Mouse (Mus musculus) forebrain, embryonic 10.5 days (tissue): ENCODE results near the gene Tra2a. TPM values are rescaled to one million over a fixed set of nuclear protein-coding genes. Genes with fewer than 3 reads are reported as not detected.
"Not testable (repeated sequence)": the region's sequence is repeated elsewhere in the genome, so short reads cannot be mapped to it uniquely, and the experiment has no call there.

Experiments used
- DNase-seq: peaks from one replicate; pipeline ENCODE4 v3.0.0-alpha.2; 2017; ENCODE audit warnings: low spot score; ENCODE audit errors: extremely low spot score
- H3K27ac ChIP-seq: fragments of 300-500 bp; sonication (generic); 2 replicates; pipeline ENCODE4 v1.5.1; 2016; ENCODE audit warnings: mild to moderate bottlenecking
- H3K27me3 ChIP-seq: fragments of 300-500 bp; sonication (generic); 2 replicates; pipeline ENCODE4 v1.6.1; 2016; ENCODE audit warnings: mild to moderate bottlenecking; ENCODE audit not compliant: poor library complexity, severe bottlenecking
- H3K36me3 ChIP-seq: fragments of 300-500 bp; sonication (generic); replicated peaks from 2 replicates; pipeline ENCODE4 v1.6.1; 2016; ENCODE audit warnings: mild to moderate bottlenecking, moderate library complexity
- H3K4me1 ChIP-seq: fragments of 300-500 bp; sonication (generic); 2 replicates; pipeline ENCODE4 v1.6.1; 2016
- H3K4me3 ChIP-seq: fragments of 300-500 bp; sonication (generic); 2 replicates; pipeline ENCODE4 v1.5.1; 2016; ENCODE audit warnings: mild to moderate bottlenecking, moderate library complexity
- H3K9me3 ChIP-seq: fragments of 300-500 bp; sonication (generic); 2 replicates; pipeline ENCODE4 v1.6.1; 2016; ENCODE audit warnings: mild to moderate bottlenecking, moderate library complexity
- WGBS: fragments of 180-500 bp; shearing (Covaris S2); methylation state at CpG from one replicate; pipeline ENCODE4 v1.1.7; 2016; 5-methylcytosine and 5-hydroxymethylcytosine counted together
- polyA plus RNA-seq: library from polyadenylated mRNA; unstranded; fragments of >200 nt; fragmentation: Nextera tagmentation; extraction: Ambion mirVana; gene quantifications from 2 replicates; pipeline ENCODE4 v1.2.1, GENCODE M21; 2016

Gene Tra2a
- 126 and 127 TPM in 2 replicates for polyA plus RNA-seq

- Histone ChIP-seq H3K4me1 (peaks cover 32% of the 10 kb centered on the region), H3K36me3 (peaks cover 10% of the 10 kb centered on the region), H3K27ac (peak within 1 kb of the TSS; percentile 99), H3K27me3 (no peaks in the 10 kb centered on the region), H3K9me3 (no peaks in the 10 kb centered on the region), H3K4me3 (peak within 1 kb of the TSS; percentile 82)
- under 1% methylated on average over 39 of the region's 39 CpGs for WGBS
- DNase-seq: peak; percentile 98
Observed at GRCm38 (mm10) chr6:49263847-49264243, at the start of gene Tra2a. Tra2a (minus strand) TSS chr6:49264033.

- no peak for DNase-seq
- no peaks in the 10 kb centered on the region for H3K4me1 ChIP-seq
- no peaks in the 10 kb centered on the region for H3K27me3 ChIP-seq
- no peaks in the 10 kb centered on the region for H3K9me3 ChIP-seq
- H3K4me3 ChIP-seq: no peak overlapping the region
- H3K36me3 ChIP-seq: no peaks in the 10 kb centered on the region
- no peak overlapping the region for H3K27ac ChIP-seq
Observed at GRCm38 (mm10) chr6:49298286-49298685, 34.5 kb upstream of the Tra2a start.

- no peak for DNase-seq
- Histone ChIP-seq H3K36me3 (no peaks in the 10 kb centered on the region), H3K27me3 (no peaks in the 10 kb centered on the region), H3K4me1 (no peaks in the 10 kb centered on the region), H3K27ac (no peak overlapping the region), H3K4me3 (no peak overlapping the region), H3K9me3 (no peaks in the 10 kb centered on the region)
- WGBS: 93% methylated on average over 1 of the region's 1 CpGs
Observed at GRCm38 (mm10) chr6:49282122-49282521, 18.3 kb upstream of the Tra2a start.

- no peaks in the 10 kb centered on the region for H3K27me3 ChIP-seq
- H3K27ac ChIP-seq: no peak overlapping the region
- H3K4me1 ChIP-seq: no peaks in the 10 kb centered on the region
- 62% methylated on average over 1 of the region's 1 CpGs for WGBS
- H3K4me3 ChIP-seq: no peak overlapping the region
- no peak for DNase-seq
- no peaks in the 10 kb centered on the region for H3K9me3 ChIP-seq
- H3K36me3 ChIP-seq: no peaks in the 10 kb centered on the region
Observed at GRCm38 (mm10) chr6:49280942-49281341, 17.1 kb upstream of the Tra2a start.

- H3K4me3 ChIP-seq: no peak overlapping the region
- H3K9me3 ChIP-seq: peaks cover 2% of the 10 kb centered on the region; the same call in 1 of the 2 replicates
- no peaks in the 10 kb centered on the region; the same call in 1 of the 2 replicates for H3K27me3 ChIP-seq
- H3K27ac ChIP-seq: no peak overlapping the region
- WGBS: 95% methylated on average over 7 of the region's 7 CpGs
- H3K4me1 ChIP-seq: peaks cover 7% of the 10 kb centered on the region
- no peak for DNase-seq
- H3K36me3 ChIP-seq: no peaks in the 10 kb centered on the region
Observed at GRCm38 (mm10) chr6:49275296-49275695, 11.5 kb upstream of the Tra2a start.

- peaks cover 2% of the 10 kb centered on the region; the same call in 1 of the 2 replicates for H3K9me3 ChIP-seq
- WGBS: 64% methylated on average over 9 of the region's 9 CpGs
- peaks cover 7% of the 10 kb centered on the region for H3K4me1 ChIP-seq
- no peaks in the 10 kb centered on the region for H3K36me3 ChIP-seq
- H3K27ac ChIP-seq: no peak overlapping the region
- H3K4me3 ChIP-seq: no peak overlapping the region
- H3K27me3 ChIP-seq: no peaks in the 10 kb centered on the region; the same call in 1 of the 2 replicates
- DNase-seq: no peak
Observed at GRCm38 (mm10) chr6:49274416-49275091, 10.7 kb upstream of the Tra2a start.

- Histone ChIP-seq H3K4me1 (peaks cover 7% of the 10 kb centered on the region), H3K9me3 (peaks cover 2% of the 10 kb centered on the region; the same call in 1 of the 2 replicates), H3K27ac (no peak overlapping the region), H3K27me3 (no peaks in the 10 kb centered on the region; the same call in 1 of the 2 replicates), H3K4me3 (no peak overlapping the region), H3K36me3 (no peaks in the 10 kb centered on the region)
- 14% methylated on average over 4 of the region's 4 CpGs for WGBS
- DNase-seq: no peak
Observed at GRCm38 (mm10) chr6:49273934-49274333, 10.1 kb upstream of the Tra2a start.

- Histone ChIP-seq H3K4me1 (peaks cover 7% of the 10 kb centered on the region), H3K36me3 (no peaks in the 10 kb centered on the region), H3K27ac (no peak overlapping the region), H3K4me3 (no peak overlapping the region), H3K9me3 (peaks cover 2% of the 10 kb centered on the region; the same call in 1 of the 2 replicates), H3K27me3 (no peaks in the 10 kb centered on the region; the same call in 1 of the 2 replicates)
- DNase-seq: no peak
- 95% methylated on average over 2 of the region's 2 CpGs for WGBS
Observed at GRCm38 (mm10) chr6:49272863-49273262, 9.0 kb upstream of the Tra2a start.

GRCm38 (mm10) chr6:49271815-49272214 is 8.0 kb upstream of the Tra2a start:
- Histone ChIP-seq H3K4me3 (no peak overlapping the region), H3K36me3 (no peaks in the 10 kb centered on the region), H3K27me3 (no peaks in the 10 kb centered on the region; the same call in 1 of the 2 replicates), H3K9me3 (peaks cover 2% of the 10 kb centered on the region; the same call in 1 of the 2 replicates), H3K4me1 (peaks cover 7% of the 10 kb centered on the region), H3K27ac (no peak overlapping the region)
- WGBS: 82% methylated on average over 6 of the region's 6 CpGs
- no peak for DNase-seq

GRCm38 (mm10) chr6:49269923-49270322 is 6.1 kb upstream of the Tra2a start:
- Histone ChIP-seq H3K9me3 (peaks cover 1% of the 10 kb centered on the region; the same call in 1 of the 2 replicates), H3K27me3 (no peaks in the 10 kb centered on the region; the same call in 1 of the 2 replicates), H3K27ac (no peak overlapping the region), H3K36me3 (no peaks in the 10 kb centered on the region), H3K4me1 (peaks cover 7% of the 10 kb centered on the region), H3K4me3 (no peak overlapping the region)
- no peak for DNase-seq
- WGBS: 79% methylated on average over 11 of the region's 11 CpGs

GRCm38 (mm10) chr6:49269200-49269599 is 5.4 kb upstream of the Tra2a start:
- Histone ChIP-seq H3K27ac (no peak overlapping the region), H3K4me1 (peaks cover 7% of the 10 kb centered on the region)
- WGBS: 22% methylated on average over 5 of the region's 5 CpGs

GRCm38 (mm10) chr6:49267686-49268085 is 3.9 kb upstream of the Tra2a start:
- no peak overlapping the region for H3K27ac ChIP-seq
- WGBS: 76% methylated on average over 4 of the region's 4 CpGs
- H3K4me3 ChIP-seq: no peak overlapping the region
- 0 out of 2 replicates have a peak, but pooled peaks cover 2% of the 10 kb centered on the region for H3K4me1 ChIP-seq
- H3K36me3 ChIP-seq: no peaks in the 10 kb centered on the region
- no peaks in the 10 kb centered on the region; the same call in 1 of the 2 replicates for H3K27me3 ChIP-seq
- H3K9me3 ChIP-seq: no peaks in the 10 kb centered on the region
- DNase-seq: no peak

More at GRCm38 (mm10) chr6:49269200-49269599, 5.4 kb upstream of the Tra2a start:
- Histone ChIP-seq H3K27me3 (no peaks in the 10 kb centered on the region; the same call in 1 of the 2 replicates), H3K9me3 (no peaks in the 10 kb centered on the region), H3K4me3 (no peak overlapping the region), H3K36me3 (no peaks in the 10 kb centered on the region)
- peak; percentile 74 for DNase-seq

GRCm38 (mm10) chr6:49265207-49265606 is 1.4 kb upstream of the Tra2a start:
- 90% methylated on average over 1 of the region's 1 CpGs for WGBS
- not testable (repeated sequence) for DNase-seq

More at GRCm38 (mm10) chr6:49265207-49265606, 1.4 kb upstream of the Tra2a start:
- H3K9me3 ChIP-seq, H3K27me3 ChIP-seq, H3K4me3 ChIP-seq, H3K36me3 ChIP-seq, H3K27ac ChIP-seq: not testable (repeated sequence)
- H3K4me1 ChIP-seq: peaks cover 24% of the 10 kb centered on the region
